Mouse (Mus musculus) left cerebral cortex, adult 18-20 months (tissue): ENCODE results near the gene Khdc1b. TPM values are rescaled to one million over a fixed set of nuclear protein-coding genes. Genes with fewer than 3 reads are reported as not detected.
"Not testable (repeated sequence)": the region's sequence is repeated elsewhere in the genome, so short reads cannot be mapped to it uniquely, and the experiment has no call there.

Experiments used
- DNase-seq, 2 experiments: peaks; one replicate each; pipeline ENCODE4 v3.0.0; 2021 to 2022; ENCODE audit warnings: low spot score in 2 of 2, mixed read lengths in 1 of 2
- long read RNA-seq, 2 experiments: library from polyadenylated mRNA; stranded (forward); transcript quantifications; one replicate each; pipeline ENCODE4 v2.0.0; 2021
- total RNA-seq, 2 experiments: library from RNA; stranded (reverse); gene quantifications; 2 replicates each; pipeline ENCODE4 v1.2.3; 2021

The Khdc1b gene
- total RNA-seq = not detected
- long read RNA-seq, experiment 1 = 0 reads
- long read RNA-seq, experiment 2 = 0 reads

DNA sequence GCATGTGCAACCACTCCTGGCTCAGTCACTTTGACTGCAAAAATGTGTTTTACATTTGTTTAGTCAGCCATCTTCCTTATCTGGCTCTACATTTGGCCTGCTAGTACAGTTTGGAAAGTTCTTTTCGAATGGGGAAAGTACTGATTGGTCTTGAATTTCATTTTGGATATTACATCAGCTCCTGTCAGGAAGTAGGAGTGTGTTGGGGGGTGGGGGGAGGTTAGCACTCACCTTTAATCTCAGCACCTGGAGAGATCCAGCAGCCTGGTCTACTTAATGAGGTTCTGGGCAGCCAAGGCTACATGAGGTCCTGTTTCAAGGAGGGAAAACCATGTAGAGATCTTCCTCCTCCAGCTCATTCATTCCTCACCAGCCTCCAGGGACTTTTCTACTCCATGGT is at the start of gene Khdc1b:
TSS of gene Khdc1b (plus strand) at position 301 of the 400 bp plus-strand sequence.
- DNase-seq = no peak

DNA sequence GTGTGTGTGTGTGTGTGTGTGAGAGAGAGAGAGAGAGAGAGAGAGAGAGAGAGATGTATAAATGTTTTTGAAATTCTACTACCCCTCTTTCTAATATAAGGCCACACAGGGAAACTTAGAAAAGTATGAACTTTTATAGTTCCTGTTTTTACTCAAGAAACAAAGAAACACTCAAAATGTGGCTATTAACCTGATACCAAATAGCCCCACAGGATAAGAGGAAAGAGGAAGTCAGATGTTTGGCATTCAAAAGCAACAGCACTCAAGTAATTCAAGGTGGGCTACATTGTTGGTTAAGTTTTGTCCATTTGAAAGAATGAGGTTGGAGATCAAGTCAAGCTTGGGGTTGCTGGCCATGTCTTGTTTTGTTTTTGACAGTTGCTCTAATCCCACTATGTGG is 47.5 kb upstream of the Khdc1b start:
- DNase-seq = no peak

DNA sequence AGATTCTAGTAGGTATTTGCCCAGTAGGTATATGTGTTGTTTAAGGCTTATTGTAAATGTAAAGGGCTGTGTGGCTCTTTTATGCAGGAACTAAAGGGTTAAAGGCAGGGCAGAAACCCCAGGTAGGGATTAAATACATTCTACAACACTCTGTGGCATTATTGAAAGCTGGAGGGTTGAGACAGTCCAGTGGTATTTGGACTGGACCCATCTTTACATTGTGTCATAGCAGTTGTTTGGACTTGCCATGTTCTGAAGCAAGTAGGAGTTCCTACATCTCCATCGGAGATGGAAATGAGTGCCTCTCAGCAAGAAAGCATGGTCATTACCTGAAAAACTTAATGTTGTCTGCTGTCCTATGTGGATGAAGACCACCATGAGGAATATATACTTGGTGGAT is 42.6 kb upstream of the Khdc1b start:
- no peak for DNase-seq

DNA sequence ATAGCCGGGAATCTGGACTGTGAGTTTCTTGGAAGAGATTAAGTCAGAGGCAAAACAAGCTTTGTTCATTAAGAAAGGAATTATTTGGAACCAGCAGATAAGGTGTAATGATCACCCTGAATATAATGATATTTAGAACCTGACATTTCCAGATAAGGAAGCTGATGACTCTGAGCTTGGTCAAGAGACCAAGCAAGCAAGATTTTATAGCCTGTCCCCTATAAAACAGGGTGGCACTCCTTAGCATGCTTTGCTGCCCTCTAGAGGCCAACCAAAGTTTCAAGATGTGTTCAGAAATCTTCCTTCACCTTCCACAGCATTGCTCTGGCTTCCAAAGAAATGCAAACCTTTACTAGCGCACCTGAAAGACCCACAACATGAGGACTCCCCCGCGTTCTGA is 39.1 kb upstream of the Khdc1b start:
- peak; percentile 64 to 76 for DNase-seq

DNA sequence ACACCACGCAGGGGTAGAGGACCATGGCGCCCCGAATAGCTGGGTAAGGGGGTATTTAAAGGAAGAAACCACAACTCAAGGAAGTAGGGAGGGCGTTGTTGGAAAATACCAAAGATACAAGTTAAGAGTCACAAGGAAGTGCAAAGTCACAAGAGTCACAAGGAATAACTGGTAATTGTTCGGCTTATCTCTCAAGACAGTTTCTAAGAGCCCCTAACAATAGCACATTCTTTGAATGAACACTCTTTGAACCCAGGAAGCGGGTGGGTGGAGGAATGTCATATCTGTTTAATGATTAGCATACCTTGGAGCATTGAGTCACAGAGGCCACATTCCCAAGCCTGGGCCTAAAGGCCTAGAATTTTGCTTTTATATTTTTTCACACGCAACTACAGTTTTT is 38.6 kb upstream of the Khdc1b start:
- DNase-seq = not testable (repeated sequence)

DNA sequence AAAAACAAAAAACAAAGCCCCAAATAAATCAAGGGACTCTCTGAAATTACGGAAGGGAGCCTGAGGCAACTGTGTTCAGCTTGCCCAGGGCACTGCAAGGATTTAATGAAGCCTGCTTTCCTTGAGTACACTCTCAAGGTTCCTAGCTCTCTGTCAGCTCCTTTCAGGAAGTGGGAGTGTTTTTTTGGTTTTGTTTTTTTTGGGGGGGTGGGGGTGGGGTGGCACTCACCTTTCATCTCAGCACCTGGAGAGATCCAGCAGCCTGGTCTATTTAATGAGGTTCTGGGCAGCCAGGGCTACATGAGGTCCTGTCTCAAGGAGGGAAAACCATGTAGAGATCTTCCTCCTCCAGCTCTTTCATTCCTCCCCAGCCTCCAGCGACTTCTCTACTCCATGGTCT is 34.0 kb upstream of the Khdc1b start, which contains the start of gene Khdc1a:
TSS of gene Khdc1a (plus strand) at position 301 of the 400 bp plus-strand sequence.
- DNase-seq = no peak

DNA sequence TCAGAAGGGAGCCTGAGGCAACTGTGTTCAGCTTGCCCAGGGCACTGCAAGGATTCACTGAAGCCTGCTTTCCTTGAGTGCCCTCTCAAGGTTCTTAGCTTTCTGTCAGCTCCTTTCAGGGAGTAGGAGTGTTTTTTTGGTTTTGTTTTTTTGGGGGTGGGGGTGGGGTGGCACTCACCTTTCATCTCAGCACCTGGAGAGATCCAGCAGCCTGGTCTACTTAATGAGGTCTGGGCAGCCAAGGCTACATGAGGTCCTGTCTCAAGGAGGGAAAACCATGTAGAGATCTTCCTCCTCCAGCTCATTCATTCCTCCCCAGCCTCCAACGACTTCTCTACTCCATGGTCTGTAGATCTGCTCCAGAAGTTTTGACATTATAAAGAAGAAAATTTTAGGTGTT is 15.3 kb upstream of the Khdc1b start, which contains the start of gene Khdc1c:
TSS of gene Khdc1c (plus strand) at position 301 of the 400 bp plus-strand sequence.
- DNase-seq = not testable (repeated sequence)

DNA sequence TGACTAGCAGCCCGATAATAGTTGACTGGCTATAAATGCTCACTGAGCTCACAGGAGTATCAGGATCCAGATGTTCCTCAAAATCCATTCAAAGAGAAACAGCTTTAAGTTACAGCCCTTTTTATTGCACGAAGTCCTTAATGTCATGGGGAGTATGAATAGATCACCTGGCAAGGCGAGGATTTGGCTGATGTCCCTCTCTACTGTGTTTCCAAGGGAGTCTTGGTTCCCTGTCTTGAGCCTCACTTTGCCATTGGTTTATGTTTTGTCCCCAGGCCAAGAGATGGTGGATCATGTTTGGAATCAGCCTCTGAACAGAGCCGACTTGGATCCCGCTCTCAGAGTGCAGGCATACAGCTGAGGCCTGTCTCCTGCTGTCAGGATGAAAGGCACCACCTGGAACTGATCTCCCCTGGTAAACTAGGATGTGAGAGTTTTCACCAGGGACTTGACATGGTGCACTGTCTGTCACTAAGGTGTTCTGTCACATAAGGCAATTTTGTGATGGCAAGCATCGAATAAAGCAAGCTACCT is 7.8 kb downstream of the Khdc1b start:
- no peak for DNase-seq

DNA sequence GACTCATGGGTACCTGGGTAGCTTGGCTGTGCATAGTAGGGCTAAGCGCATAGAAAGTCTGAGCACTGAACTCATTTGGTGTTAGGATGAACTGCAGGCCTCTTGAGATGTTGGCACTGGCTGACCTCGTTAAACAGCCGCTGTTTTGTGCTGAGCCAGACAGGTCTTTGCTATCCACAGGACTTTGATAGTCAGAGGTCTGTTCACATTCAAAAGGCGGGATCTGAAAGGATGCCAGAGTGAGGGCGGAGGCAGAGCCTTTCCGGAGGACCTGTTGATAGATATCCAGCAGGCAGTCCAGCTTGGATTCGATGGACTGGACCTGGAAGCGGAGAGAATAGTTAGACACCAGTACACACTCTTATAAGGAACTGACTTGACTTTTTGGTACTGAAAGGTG is 19.4 kb downstream of the Khdc1b start:
- no peak for DNase-seq

DNA sequence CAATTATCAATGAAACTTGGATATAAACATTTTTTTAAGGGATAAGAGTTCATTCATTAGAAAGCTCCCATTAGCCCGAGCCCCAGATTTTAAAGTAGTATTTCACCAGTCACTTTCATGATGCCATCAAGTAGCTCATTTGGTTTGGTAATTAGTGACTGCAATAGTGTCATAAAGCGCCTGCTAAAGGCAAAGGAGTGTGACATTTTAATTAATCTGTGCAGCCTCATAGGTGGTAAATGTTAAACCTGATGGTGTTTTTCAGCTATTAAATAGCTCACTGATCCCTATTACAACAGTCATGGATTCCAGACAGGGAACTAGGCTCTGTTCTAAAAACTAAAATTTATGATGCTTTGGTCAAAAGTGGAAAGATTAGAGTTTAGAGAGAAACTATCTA is 23.9 kb downstream of the Khdc1b start:
- DNase-seq = no peak

DNA sequence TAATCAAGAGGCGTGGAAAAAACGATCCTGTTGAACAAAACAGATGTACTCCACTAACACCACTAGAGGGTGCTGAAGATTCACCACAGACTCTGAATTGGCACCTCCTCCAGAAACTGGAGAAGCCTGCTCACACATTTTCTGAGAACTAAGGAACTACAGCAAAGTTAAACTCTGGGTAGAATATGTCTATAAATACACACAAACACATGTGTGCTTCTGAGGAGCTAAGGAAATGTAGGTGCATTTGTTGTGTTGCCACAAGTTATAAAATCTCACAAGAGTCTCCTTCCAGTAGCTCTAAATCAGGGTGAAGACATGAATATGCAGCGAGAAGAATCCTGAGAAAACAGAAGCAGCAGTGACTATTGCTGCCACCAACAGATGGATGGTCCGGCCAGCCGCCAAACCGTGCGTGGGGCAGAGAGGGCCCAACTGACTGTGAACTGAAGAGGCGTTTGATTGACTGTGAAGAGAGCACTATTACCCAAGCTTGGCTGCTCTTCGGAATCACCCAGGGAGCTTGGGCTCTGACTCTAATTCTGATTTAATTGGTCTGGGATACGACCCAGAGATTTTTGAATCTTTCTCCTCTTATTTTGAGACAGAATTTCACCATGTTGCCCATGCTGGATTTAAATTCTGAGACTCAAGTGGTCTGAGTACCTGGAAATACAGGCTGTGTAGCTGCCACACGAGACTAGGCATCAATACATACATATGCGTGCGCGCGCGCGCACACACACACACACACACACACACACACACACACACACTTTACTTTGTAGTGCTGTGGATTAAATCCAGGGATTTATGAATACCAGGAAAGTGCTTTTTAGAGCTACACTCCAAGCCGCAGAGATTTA is 28.2 kb downstream of the Khdc1b start:
- peak; percentile 79 to 88 for DNase-seq

DNA sequence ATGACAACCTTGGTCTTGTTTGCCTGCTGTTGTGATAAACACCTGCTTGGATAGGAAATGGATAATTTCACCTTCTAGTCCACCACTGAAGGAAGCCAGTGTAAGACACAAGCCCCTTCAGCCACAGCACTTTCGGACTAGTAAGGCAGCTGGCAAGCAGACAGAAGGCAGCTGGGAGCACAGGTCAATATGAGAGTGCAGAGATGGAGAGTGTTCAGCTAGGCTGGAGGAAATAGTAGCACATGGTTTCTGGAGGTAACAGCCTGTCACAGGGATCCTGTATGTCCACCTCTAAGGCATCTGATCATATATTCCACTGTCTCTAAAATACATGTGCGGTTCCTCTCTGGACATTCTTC is 28.8 kb downstream of the Khdc1b start:
- DNase-seq = no peak

DNA sequence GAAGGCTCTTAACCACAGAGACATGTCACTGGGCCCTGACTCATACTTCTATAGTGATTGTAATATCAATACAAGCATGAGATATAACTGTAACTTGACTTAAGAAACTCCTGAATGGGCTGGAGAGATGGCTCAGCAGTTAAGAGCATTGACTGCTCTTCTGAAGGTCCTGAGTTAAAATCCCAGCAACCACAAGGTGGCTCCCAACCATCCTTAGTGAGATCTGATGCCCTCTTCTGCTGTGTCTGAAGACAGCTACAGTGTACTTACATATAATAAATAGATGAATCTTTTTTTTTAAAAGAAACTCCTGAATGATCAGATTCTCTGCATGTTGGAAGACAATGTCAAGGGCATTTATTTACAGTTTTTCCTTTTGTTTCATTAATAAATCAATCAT is 36.0 kb downstream of the Khdc1b start:
- peak; percentile 37 to 40 for DNase-seq

DNA sequence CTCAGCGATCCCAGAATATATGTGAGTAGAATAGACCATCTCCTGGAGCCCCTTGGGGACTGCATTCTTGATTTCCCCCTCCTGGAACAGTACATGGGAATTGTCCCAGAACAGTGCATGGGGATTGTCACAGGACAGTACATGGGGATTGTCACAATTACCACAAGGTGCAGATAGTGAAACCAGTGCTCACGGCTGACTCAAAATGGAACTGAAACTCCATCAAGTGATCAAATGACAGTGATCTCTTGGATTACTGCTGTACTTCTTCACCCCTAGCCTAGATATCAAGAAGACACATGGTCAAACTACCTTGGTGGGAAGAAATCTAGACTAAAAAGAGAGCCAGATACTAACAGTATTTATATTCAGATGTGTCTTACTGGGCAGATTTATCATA is 42.3 kb downstream of the Khdc1b start:
- no peak for DNase-seq

DNA sequence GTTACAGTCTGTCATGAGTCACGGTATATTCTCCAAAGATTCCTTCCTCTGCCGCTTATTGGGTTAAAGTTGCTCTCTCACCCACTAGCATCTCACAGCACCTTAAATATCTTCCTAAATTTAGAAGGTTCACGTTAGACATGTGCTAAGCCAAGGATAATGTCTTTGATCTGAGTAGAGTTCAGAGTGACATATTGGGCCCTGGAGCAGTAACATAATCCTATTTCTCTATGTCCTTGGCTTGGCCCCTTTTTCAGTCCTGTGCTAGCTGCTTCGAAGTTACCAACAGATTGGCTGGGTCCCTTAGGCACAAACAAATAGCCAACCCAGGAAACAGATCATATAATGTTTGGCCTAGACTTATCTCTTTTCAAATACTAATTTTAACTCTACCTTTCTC is 44.7 kb downstream of the Khdc1b start:
- DNase-seq = no peak

DNA sequence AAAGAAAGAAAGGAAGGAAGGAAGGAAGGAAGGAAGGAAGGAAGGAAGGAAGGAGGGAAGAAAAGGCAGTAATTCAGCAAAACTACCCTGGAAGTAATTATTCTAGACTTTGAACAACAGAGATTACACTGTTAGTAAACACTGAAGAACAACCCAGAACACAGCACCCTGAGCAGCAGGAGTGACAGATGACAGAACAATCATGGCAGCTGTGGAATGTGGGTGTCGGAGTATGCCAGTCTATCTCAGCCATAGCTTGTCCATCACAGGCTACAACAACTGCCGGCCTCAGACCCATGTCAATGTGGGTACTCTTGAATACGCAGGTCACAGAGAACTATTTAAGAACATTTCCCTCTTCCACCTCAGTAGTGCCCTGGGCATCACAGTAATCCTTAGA is 48.3 kb downstream of the Khdc1b start:
- DNase-seq = no peak

DNA sequence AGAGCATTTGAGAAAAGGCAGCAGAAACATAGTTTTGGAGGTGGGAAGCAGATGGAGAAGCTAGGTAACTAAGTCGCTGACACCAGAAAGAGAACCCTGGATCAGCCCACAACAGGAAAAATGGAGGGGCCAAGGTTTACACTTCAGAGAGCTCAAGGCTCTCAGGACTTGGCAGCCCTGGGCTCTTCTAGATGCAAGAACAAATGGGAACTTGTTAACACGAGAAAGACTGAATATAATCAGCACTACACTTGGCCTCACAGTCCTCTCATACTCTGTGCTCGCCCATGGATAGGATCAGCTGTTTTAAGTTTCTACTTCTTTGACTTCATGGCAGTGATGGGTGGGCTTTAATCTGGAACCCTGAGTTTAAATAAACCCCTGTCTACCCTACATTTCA is 51.5 kb downstream of the Khdc1b start:
- no peak for DNase-seq

Other genes starting within 250 kb of the Khdc1b start
- gene Tmem14a, start 165.0 kb upstream of the Khdc1b start, total RNA-seq = 10 to 100 TPM; 48.1 to 52.1 TPM
- gene Gsta3, start 143.0 kb upstream of the Khdc1b start, total RNA-seq = 1 to 10 TPM; 1.4 to 2.2 TPM
- gene Khdc1a, start 33.9 kb upstream of the Khdc1b start, total RNA-seq = not detected
- gene Khdc1c, start 15.2 kb upstream of the Khdc1b start, total RNA-seq = not detected